Mouse (Mus musculus) liver, embryonic 15.5 days (tissue): ENCODE data around the gene Zfp423. TPM values are rescaled to one million over a fixed set of nuclear protein-coding genes. Genes with fewer than 3 reads are reported as not detected.

Experiments
- ATAC-seq: fragments of 200-750 bp; cut with Nextera tagmentation; 2 replicates; pipeline ENCODE4 v1.8.0; 2017; ENCODE audit warnings: moderate number of reproducible peaks, mild to moderate bottlenecking, moderate library complexity; ENCODE audit not compliant: insufficient read depth
- H3K27ac ChIP-seq: fragments of 300-500 bp; sonication (generic); replicated peaks from 2 replicates; pipeline ENCODE4 v1.5.1; 2015; ENCODE audit warnings: mild to moderate bottlenecking, inconsistent platforms
- H3K27me3 ChIP-seq: fragments of 300-500 bp; sonication (generic); 2 replicates; pipeline ENCODE4 v1.6.1; 2015; ENCODE audit warnings: mild to moderate bottlenecking, inconsistent platforms
- H3K36me3 ChIP-seq: fragments of 300-500 bp; sonication (generic); replicated peaks from 2 replicates; pipeline ENCODE4 v1.6.1; 2015; ENCODE audit warnings: moderate library complexity, mild to moderate bottlenecking, inconsistent platforms
- H3K4me1 ChIP-seq: fragments of 300-500 bp; sonication (generic); replicated peaks from 2 replicates; pipeline ENCODE4 v1.6.1; 2015; ENCODE audit warnings: inconsistent platforms
- H3K4me2 ChIP-seq: fragments of 300-500 bp; sonication (generic); 2 replicates; pipeline ENCODE4 v1.6.1; 2015; ENCODE audit warnings: moderate library complexity, mild to moderate bottlenecking, inconsistent platforms
- H3K4me3 ChIP-seq: fragments of 300-500 bp; sonication (generic); replicated peaks from 2 replicates; pipeline ENCODE4 v1.5.1; 2015; ENCODE audit warnings: mild to moderate bottlenecking, inconsistent platforms
- H3K9ac ChIP-seq: fragments of 300-500 bp; sonication (generic); 2 replicates; pipeline ENCODE4 v1.6.1; 2015; ENCODE audit warnings: moderate library complexity, mild to moderate bottlenecking, inconsistent platforms
- H3K9me3 ChIP-seq: fragments of 300-500 bp; sonication (generic); replicated peaks from 2 replicates; pipeline ENCODE4 v1.6.1; 2016; ENCODE audit warnings: inconsistent platforms
- WGBS: fragments of 180-500 bp; shearing (Covaris S2); methylation state at CpG from one replicate; pipeline ENCODE4 v1.1.7; 2015; ENCODE audit warnings: mixed read lengths; ENCODE audit not compliant: insufficient replicate concordance; 5-methylcytosine and 5-hydroxymethylcytosine counted together
- polyA plus RNA-seq: library from polyadenylated mRNA; unstranded; fragments of >200 nt; fragmentation: Nextera tagmentation; extraction: Ambion mirVana; gene quantifications from 2 replicates; pipeline ENCODE4 v1.2.1, GENCODE M21; 2015

Gene Zfp423
- polyA plus RNA-seq, 1 experiment from 2014 or later, result 0.30 TPM

DNA sequence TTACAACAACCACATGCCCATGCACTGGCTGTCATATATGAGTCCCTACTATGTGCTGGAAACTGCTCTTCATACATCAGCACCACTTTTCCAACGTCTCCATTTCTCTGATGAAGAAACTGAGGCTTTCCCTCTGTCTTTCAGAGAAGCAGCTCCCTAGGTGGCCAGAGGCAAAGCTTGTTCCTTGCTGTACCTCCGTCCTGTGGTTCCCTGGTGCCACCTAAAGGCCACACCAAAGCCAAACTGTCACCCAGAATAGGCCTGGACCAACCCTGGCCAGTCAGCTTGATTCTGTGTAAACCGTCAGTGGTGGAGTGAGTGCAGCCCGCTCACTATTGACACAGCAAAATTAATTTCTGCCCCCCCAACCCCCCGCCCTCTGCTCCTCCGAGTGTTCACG, 285.2 kb downstream of the Zfp423 start:
- WGBS, result 46% methylated on average over 7 of the region's 7 CpGs
- no peak for ATAC-seq
- no peaks in the 10 kb centered on the region for H3K4me1 ChIP-seq

DNA sequence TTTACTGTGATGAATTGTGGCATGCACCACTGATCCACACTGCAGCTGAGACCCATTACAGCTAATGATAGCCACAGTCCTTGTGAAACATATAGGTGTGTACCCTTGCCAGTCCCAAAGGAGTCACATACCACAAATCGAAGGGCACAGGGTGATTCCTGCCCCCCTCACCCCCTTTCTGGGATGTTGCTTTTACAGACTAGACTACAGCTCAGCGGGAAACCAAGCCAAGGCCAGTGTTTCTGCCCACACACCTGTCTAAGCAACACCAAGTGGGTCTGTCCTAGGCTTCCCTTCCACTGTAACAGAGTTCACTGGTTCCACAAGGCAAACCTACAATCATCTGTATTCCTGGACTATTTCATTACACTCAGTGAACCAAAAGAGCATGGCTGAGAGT, 287.2 kb downstream of the Zfp423 start:
- Histone ChIP-seq H3K9ac (no peak overlapping the region), H3K4me3 (no peak overlapping the region), H3K4me1 (no peaks in the 10 kb centered on the region), H3K36me3 (no peaks in the 10 kb centered on the region), H3K27ac (no peak overlapping the region), H3K27me3 (no peaks in the 10 kb centered on the region), H3K4me2 (no peak overlapping the region), H3K9me3 (no peaks in the 10 kb centered on the region)
- no peak for ATAC-seq
- 49% methylated on average over 2 of the region's 2 CpGs for WGBS

More for the DNA sequence above, 285.2 kb downstream of the Zfp423 start:
- Histone ChIP-seq H3K27ac (no peak overlapping the region), H3K27me3 (no peaks in the 10 kb centered on the region), H3K4me3 (no peak overlapping the region), H3K9ac (no peak overlapping the region), H3K4me2 (no peak overlapping the region), H3K9me3 (no peaks in the 10 kb centered on the region), H3K36me3 (no peaks in the 10 kb centered on the region)

DNA sequence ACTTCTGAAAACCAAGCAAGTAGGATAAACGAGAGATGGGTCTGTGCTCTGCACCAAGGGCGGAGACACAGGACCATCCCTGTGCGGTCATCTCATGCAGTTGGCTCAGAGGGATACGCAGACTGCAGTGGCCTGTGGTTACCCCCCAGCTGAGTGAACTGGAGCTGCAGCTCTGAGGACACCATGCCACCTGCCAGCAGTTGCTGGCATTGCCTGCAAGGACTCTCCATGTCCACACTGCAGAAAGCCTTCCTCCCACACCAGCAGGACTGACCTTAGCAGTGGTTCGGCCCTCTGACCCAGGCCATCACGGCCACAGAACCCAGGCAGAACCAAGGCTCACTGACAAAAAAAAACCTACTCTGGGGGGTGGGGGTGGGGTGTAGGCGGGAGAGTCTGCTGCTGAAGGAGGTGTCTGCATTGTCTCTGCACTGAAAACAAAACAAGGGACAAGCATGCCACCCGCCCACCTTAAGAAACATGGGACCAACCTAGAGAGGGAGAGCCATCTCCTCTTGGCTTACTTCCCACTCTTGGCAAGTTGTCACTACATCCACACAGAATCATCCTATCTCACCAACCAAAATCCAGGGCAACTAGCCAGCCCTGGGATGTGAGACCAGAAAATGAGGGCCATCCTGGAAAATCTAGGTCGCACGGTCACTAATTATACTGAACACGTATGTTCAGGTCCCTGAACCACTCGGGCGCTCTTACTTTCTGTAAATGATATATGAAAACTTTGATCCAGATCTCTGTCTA, 288.0 kb downstream of the Zfp423 start:
- H3K9me3 ChIP-seq, result no peaks in the 10 kb centered on the region
- ATAC-seq, result no peak
- H3K27me3 ChIP-seq, result no peaks in the 10 kb centered on the region
- no peaks in the 10 kb centered on the region for H3K4me1 ChIP-seq
- no peak overlapping the region for H3K4me3 ChIP-seq
- WGBS, result 69% methylated on average over 13 of the region's 13 CpGs
- no peaks in the 10 kb centered on the region for H3K36me3 ChIP-seq
- no peak overlapping the region for H3K27ac ChIP-seq
- H3K4me2 ChIP-seq, result no peak overlapping the region
- H3K9ac ChIP-seq, result no peak overlapping the region

DNA sequence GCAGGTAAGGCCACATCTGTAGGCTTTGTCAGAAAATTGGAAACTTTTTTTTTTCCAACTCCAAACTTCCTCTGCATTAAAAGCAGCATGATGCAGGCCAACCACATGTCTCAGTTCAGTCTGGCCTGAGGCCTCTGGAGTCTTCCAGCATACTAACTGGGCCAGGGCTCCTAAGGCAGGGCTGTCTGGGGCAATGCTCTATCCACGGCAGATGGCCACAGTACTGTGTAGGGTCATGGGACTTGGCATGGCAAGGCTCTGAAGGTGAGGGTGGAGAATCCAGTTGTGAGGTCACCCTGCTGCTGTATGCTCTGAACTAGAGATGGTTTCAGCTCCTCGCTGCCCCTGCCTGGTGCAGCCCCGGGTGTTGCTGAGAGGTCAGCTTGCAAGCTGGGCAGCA, 289.2 kb downstream of the Zfp423 start:
- no peak overlapping the region for H3K27ac ChIP-seq
- no peak overlapping the region for H3K4me3 ChIP-seq
- no peaks in the 10 kb centered on the region for H3K27me3 ChIP-seq
- no peak for ATAC-seq
- no peaks in the 10 kb centered on the region for H3K4me1 ChIP-seq
- 74% methylated on average over 3 of the region's 3 CpGs for WGBS
- no peaks in the 10 kb centered on the region for H3K36me3 ChIP-seq
- H3K4me2 ChIP-seq, result no peak overlapping the region
- no peaks in the 10 kb centered on the region for H3K9me3 ChIP-seq
- no peak overlapping the region for H3K9ac ChIP-seq

DNA sequence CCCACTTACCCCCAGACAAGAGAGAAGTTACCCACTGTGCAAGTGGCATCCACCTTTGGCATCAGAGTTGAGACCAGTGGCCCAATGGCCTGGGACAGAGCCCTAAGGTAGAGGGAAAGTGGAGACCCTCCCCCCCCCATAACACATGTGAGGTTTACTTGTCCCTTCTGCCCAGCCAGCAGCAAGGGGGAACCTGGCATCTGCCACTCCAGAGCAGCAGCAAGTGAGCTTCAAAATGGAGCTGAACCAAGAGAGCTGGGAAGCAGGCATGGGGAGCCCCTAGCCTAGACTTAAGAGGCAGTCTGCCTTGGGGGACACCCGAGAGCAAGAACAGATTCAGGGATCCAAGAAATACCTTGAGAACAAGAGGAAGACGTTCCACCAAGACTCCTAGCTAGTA, 290.7 kb downstream of the Zfp423 start:
- Histone ChIP-seq H3K27ac (no peak overlapping the region), H3K9ac (no peak overlapping the region), H3K4me1 (no peaks in the 10 kb centered on the region), H3K9me3 (no peaks in the 10 kb centered on the region), H3K27me3 (peaks cover 7% of the 10 kb centered on the region), H3K4me2 (no peak overlapping the region), H3K4me3 (no peak overlapping the region), H3K36me3 (no peaks in the 10 kb centered on the region)
- no peak for ATAC-seq
- WGBS, result 51% methylated on average over 2 of the region's 2 CpGs

DNA sequence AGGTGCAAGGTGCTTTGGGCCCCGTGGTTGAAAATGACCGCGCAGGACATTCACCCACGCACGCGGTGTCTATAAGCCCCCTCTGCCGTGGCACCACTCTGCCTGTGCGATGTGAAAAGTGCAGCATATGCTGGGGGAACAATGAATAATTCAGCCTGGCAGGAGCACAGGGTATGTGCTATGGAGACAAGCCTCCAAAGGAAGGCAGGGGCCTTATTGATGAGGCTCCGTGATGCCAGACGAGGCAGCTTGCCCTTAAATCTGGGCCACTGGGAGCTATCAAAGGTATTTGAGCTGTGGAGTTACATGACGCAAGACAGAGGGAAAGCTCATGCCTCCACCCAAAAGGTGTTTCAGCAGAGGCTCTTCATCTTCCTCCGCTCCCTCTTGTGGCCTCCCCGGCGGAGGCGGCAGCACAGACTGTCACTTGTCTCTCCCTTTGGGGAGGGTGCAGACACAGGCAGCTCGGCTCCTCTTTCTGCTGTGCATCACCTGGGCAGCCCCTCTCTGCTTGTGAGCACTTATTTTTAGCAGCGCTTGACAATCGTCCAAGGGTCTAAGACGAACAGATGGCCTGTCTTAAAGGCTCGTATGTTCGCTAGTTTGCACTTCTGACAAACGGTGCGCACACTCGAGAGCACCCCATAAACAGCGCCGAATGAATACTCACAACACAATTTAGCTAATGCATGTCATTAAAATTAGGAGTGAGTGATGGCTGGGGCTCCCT, 291.3 kb downstream of the Zfp423 start:
- no peaks in the 10 kb centered on the region for H3K4me1 ChIP-seq
- H3K4me3 ChIP-seq, result no peak overlapping the region
- no peaks in the 10 kb centered on the region for H3K9me3 ChIP-seq
- no peaks in the 10 kb centered on the region for H3K36me3 ChIP-seq
- no peak for ATAC-seq
- H3K27me3 ChIP-seq, result peaks cover 14% of the 10 kb centered on the region
- H3K4me2 ChIP-seq, result no peak overlapping the region
- 77% methylated on average over 26 of the region's 26 CpGs for WGBS
- no peak overlapping the region for H3K9ac ChIP-seq
- no peak overlapping the region for H3K27ac ChIP-seq

DNA sequence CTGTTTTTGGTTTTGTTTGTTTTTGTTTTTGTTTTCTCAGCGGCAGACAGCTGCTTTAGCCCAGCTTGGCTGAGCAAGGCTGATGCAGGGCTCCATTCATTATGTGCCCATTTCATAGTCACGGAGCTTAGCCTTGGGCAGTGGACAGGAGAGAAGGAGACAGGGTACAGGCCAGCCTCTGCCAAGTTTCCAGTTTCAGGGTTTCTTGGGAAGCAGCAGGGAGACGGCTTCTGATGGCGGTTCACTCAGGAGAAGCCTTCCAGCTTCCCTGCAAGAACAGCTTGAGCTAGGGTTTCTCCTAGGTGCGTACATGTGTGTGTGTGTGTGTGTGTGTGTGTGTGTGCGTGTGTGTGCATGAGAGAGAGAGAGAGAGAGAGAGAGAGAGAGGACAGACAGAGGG, 292.1 kb downstream of the Zfp423 start:
- Histone ChIP-seq H3K9me3 (no peaks in the 10 kb centered on the region), H3K4me2 (no peak overlapping the region), H3K9ac (no peak overlapping the region), H3K27me3 (peaks cover 21% of the 10 kb centered on the region), H3K4me1 (no peaks in the 10 kb centered on the region), H3K27ac (no peak overlapping the region), H3K36me3 (no peaks in the 10 kb centered on the region), H3K4me3 (no peak overlapping the region)
- no peak for ATAC-seq
- 69% methylated on average over 6 of the region's 6 CpGs for WGBS

DNA sequence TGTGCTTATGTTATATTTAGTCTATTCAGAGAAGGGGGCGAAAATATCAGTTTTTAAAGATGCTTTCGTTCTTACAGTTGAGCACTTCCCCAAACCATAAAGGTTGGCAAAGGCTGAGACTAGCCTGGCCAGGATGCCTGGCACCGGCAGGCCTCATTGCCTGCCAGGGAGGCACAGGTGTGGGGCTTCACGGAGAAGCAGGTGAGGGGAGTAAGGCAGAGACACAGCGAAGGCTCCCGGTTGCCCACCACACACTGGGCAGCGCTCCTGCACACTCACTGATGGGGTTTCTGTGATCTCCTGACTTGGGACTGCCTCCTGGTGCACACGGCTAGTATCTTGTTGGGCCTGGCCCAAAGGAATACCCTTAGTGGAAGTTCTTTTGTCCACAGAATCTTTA, 294.1 kb downstream of the Zfp423 start:
- 74% methylated on average over 8 of the region's 8 CpGs for WGBS
- Histone ChIP-seq H3K36me3 (no peaks in the 10 kb centered on the region), H3K9ac (no peak overlapping the region), H3K4me3 (no peak overlapping the region), H3K4me1 (peaks cover 7% of the 10 kb centered on the region), H3K4me2 (no peak overlapping the region), H3K9me3 (no peaks in the 10 kb centered on the region), H3K27ac (no peak overlapping the region), H3K27me3 (peaks cover 41% of the 10 kb centered on the region)
- ATAC-seq, result no peak

DNA sequence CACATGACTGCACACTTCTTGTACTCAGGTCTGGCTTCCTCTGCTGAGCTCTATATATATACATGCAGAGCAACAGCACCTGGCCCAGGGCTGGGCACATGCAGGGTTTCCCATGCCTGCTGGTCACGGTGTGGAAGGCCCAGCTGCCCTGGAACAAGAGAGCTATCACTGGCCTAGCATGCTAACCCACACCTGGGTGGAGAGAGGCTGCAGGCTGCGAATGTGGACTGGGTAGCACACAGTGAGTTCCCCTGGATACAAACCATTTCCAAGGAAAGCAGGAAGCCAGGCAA, 295.2 kb downstream of the Zfp423 start:
- Histone ChIP-seq H3K4me1 (peaks cover 7% of the 10 kb centered on the region), H3K4me3 (no peak overlapping the region), H3K27me3 (peaks cover 53% of the 10 kb centered on the region), H3K27ac (no peak overlapping the region), H3K36me3 (no peaks in the 10 kb centered on the region), H3K9ac (no peak overlapping the region), H3K4me2 (no peak overlapping the region), H3K9me3 (no peaks in the 10 kb centered on the region)
- no peak for ATAC-seq
- 71% methylated on average over 2 of the region's 2 CpGs for WGBS

DNA sequence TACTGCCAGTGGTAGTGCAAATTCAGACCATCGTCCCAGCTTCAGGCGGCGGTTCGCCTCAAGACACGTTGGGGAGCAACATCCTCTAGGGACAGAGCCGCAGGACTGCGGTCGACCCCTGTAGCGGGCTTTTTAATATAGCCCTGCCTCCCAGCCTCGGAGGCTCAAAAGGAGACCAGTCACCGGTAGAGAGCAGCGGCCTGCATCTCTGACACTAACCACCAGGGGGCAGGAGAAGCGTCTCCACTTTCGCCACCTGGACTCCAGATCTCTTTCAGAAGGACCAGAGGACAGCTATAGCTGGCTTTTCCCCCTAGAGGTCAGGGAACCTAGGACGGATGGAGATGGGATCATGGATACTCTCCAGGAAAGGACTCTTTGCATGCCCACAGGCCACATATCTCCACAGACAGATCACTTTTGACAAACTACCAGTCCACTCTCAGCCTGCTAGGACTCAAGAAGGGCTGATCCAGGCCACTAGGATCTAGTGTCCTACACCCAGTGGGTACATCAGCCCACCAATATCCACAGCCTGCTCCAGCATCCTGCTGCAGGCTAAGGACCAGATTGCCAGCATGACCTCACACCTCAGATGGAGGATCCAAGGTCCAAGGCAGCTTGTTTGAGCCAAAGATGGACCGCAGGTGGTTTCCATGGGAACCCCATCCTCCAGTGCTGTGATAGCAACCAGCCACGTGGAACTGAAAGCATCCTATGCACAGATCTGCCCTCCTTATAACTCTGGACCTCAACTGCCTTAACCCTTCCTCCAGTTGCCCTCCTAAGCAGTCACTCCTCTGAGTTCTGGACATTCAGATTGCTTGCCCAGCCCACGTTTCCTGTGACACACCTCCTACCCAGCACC, 295.8 kb downstream of the Zfp423 start:
- Histone ChIP-seq H3K9me3 (no peaks in the 10 kb centered on the region), H3K4me3 (no peak overlapping the region), H3K27me3 (peaks cover 58% of the 10 kb centered on the region), H3K36me3 (no peaks in the 10 kb centered on the region), H3K4me1 (peaks cover 7% of the 10 kb centered on the region), H3K4me2 (peak overlapping the region; percentile 18; the same call in 1 of the 2 replicates), H3K27ac (no peak overlapping the region), H3K9ac (no peak overlapping the region)
- 8% methylated on average over 18 of the region's 18 CpGs for WGBS
- ATAC-seq, result no peak

DNA sequence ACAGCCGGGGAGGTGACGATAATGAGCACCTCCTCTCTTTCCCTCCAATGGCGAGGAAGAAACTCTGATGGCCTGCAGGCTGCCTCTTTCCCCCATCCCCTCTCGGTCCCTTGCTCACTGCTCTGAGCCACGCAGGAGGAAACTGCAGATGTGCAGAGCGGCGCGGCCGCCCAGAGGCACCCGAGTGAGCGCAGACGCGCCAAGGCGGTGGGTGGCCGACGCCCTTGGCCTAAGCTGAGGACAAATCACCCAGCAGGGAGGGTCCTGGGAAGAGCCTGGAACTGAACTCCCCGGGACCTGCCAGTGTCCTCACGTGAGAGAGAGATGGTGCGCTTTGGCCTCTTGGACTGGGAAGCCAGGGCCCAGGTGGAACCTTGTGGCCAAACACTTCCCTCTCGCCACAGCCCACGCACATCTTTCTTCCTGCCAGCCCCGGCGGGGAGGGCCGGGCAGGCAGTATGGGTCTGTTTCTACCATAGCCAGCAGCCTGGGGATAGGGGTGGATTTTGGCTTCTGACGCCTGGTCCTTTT, 296.5 kb downstream of the Zfp423 start:
- Histone ChIP-seq H3K4me1 (peaks cover 7% of the 10 kb centered on the region), H3K27ac (no peak overlapping the region), H3K27me3 (peaks cover 63% of the 10 kb centered on the region), H3K4me3 (no peak overlapping the region), H3K9ac (no peak overlapping the region), H3K9me3 (no peaks in the 10 kb centered on the region), H3K4me2 (peak overlapping the region; percentile 18), H3K36me3 (no peaks in the 10 kb centered on the region)
- ATAC-seq, result no peak
- WGBS, result 2% methylated on average over 25 of the region's 25 CpGs
